Mouse (Mus musculus): Measurements from ENCODE around the gene Dennd1a.
A peak's percentile ranks its signal among the peaks of the same experiment; 100 is the strongest.

Gene Dennd1a

GRCm38 (mm10) chr2:38051485-38052085 is 235.6 kb downstream of the Dennd1a start:
- DNase-seq (ENCODE audit: low read depth, low spot score) = peak; percentile 13

GRCm38 (mm10) chr2:38048996-38049395 is 238.2 kb downstream of the Dennd1a start:
- DNase-seq (ENCODE audit: low read depth, low spot score) = no peak

GRCm38 (mm10) chr2:38045286-38045685 is 241.9 kb downstream of the Dennd1a start:
- no peak for DNase-seq (ENCODE audit: low read depth, low spot score)

- DNase-seq (ENCODE audit: low read depth, low spot score) = peak; percentile 33
These were observed 246.3 kb downstream of the Dennd1a start for GRCm38 (mm10) chr2:38040845-38041244.

GRCm38 (mm10) chr2:38039621-38040020 is 247.6 kb downstream of the Dennd1a start:
- no peak for DNase-seq (ENCODE audit: low read depth, low spot score)

- DNase-seq (ENCODE audit: low read depth, low spot score) = no peak
These were observed 258.9 kb downstream of the Dennd1a start for GRCm38 (mm10) chr2:38028317-38028716.

- no peak for DNase-seq (ENCODE audit: low read depth, low spot score)
These were observed 261.6 kb downstream of the Dennd1a start for GRCm38 (mm10) chr2:38025615-38026014.

GRCm38 (mm10) chr2:38023741-38024130 is 263.5 kb downstream of the Dennd1a start:
- DNase-seq (ENCODE audit: low read depth, low spot score) = no peak

- DNase-seq (ENCODE audit: low read depth, low spot score) = no peak
These were observed 264.0 kb downstream of the Dennd1a start for GRCm38 (mm10) chr2:38023054-38023740.

GRCm38 (mm10) chr2:38021166-38021565 is 266.0 kb downstream of the Dennd1a start:
- DNase-seq (ENCODE audit: low read depth, low spot score) = no peak

- no peak for DNase-seq (ENCODE audit: low read depth, low spot score)
These were observed 272.5 kb downstream of the Dennd1a start for GRCm38 (mm10) chr2:38014702-38015101.

- no peak for DNase-seq (ENCODE audit: low read depth, low spot score)
These were observed 273.3 kb downstream of the Dennd1a start for GRCm38 (mm10) chr2:38013839-38014365.

GRCm38 (mm10) chr2:38007238-38007637 is 280.0 kb downstream of the Dennd1a start:
- no peak for DNase-seq (ENCODE audit: low read depth, low spot score)

GRCm38 (mm10) chr2:38003183-38003680 is 284.0 kb downstream of the Dennd1a start:
- DNase-seq (ENCODE audit: low read depth, low spot score) = no peak

GRCm38 (mm10) chr2:38001004-38001403 is 286.2 kb downstream of the Dennd1a start:
- no peak for DNase-seq (ENCODE audit: low read depth, low spot score)

- DNase-seq (ENCODE audit: low read depth, low spot score) = no peak
These were observed 289.2 kb downstream of the Dennd1a start for GRCm38 (mm10) chr2:37997966-37998365.

- no peak for DNase-seq (ENCODE audit: low read depth, low spot score)
These were observed 298.1 kb downstream of the Dennd1a start for GRCm38 (mm10) chr2:37989091-37989490.

- DNase-seq (ENCODE audit: low read depth, low spot score) = no peak
These were observed 298.9 kb downstream of the Dennd1a start for GRCm38 (mm10) chr2:37988301-37988700.

GRCm38 (mm10) chr2:37985690-37986222 is 301.4 kb downstream of the Dennd1a start:
- peak; percentile 48 for DNase-seq (ENCODE audit: low read depth, low spot score)

GRCm38 (mm10) chr2:37982714-37983113 is 304.5 kb downstream of the Dennd1a start:
- DNase-seq (ENCODE audit: low read depth, low spot score) = no peak

GRCm38 (mm10) chr2:37981562-37982403 is 305.4 kb downstream of the Dennd1a start:
- DNase-seq (ENCODE audit: low read depth, low spot score) = no peak

- no peak for DNase-seq (ENCODE audit: low read depth, low spot score)
These were observed 313.0 kb downstream of the Dennd1a start for GRCm38 (mm10) chr2:37974201-37974600.

Data from mesoderm, embryonic 11.5 days (tissue).